Mouse (Mus musculus): ENCODE results near the gene Eif3i.

- TF ChIP-seq CTCF (IDR thresholded peaks at IDR 0.05; ENCODE audit: control insufficient read depth, insufficient read depth, insufficient read length): no peak
- no peak for TF ChIP-seq MYOG (IDR thresholded peaks at IDR 0.05; ENCODE audit: control insufficient read depth, extremely low read depth, insufficient read length)
- TF ChIP-seq MYOD1 (IDR thresholded peaks at IDR 0.05; ENCODE audit: control insufficient read depth, insufficient read length, low read depth): no peak
- no peak for TF ChIP-seq USF1 (IDR thresholded peaks at IDR 0.05; ENCODE audit: low read depth)
These were observed 13.6 kb upstream of the Eif3i start, which contains the start of gene Dcdc2b for GRCm38 (mm10) chr4:129614093-129614492.

Data from C2C12 (cell line).